Mouse (Mus musculus): Measurements from ENCODE around the gene Maml1. TPM values are rescaled to one million over a fixed set of nuclear protein-coding genes. Genes with fewer than 3 reads are reported as not detected.

The Maml1 gene
- polyA plus RNA-seq, 1 experiment, result 4.5 TPM

- Histone ChIP-seq H3K4me1 (peaks cover 79% of the 10 kb centered on the region), H3K27me3 (replicated peaks) (no peaks in the 10 kb centered on the region), H3K36me3 (replicated peaks; ENCODE audit: low read length) (peaks cover 15% of the 10 kb centered on the region), H3K4me3 (replicated peaks) (no peak overlapping the region), H3K9me3 (no peaks in the 10 kb centered on the region)
- no peak for TF ChIP-seq GATA1 (IDR thresholded peaks at IDR 0.05; ENCODE audit: borderline replicate concordance, low read length)
- no peak for TF ChIP-seq FLI1 (IDR thresholded peaks at IDR 0.05; ENCODE audit: low read length)
Observed at GRCm38 (mm10) chr11:50214631-50215030, 77.5 kb downstream of the Maml1 start.

GRCm38 (mm10) chr11:50212848-50213758 is 79.0 kb downstream of the Maml1 start:
- Histone ChIP-seq H3K27me3 (replicated peaks) (no peaks in the 10 kb centered on the region), H3K4me1 (peaks cover 76% of the 10 kb centered on the region), H3K9me3 (no peaks in the 10 kb centered on the region), H3K4me3 (replicated peaks) (peak overlapping the region; percentile 84), H3K36me3 (replicated peaks; ENCODE audit: low read length) (peaks cover 23% of the 10 kb centered on the region)
- TF ChIP-seq GATA1 (IDR thresholded peaks at IDR 0.05; ENCODE audit: borderline replicate concordance, low read length) (no peak), FLI1 (IDR thresholded peaks at IDR 0.05; ENCODE audit: low read length) (no peak)

DNA sequence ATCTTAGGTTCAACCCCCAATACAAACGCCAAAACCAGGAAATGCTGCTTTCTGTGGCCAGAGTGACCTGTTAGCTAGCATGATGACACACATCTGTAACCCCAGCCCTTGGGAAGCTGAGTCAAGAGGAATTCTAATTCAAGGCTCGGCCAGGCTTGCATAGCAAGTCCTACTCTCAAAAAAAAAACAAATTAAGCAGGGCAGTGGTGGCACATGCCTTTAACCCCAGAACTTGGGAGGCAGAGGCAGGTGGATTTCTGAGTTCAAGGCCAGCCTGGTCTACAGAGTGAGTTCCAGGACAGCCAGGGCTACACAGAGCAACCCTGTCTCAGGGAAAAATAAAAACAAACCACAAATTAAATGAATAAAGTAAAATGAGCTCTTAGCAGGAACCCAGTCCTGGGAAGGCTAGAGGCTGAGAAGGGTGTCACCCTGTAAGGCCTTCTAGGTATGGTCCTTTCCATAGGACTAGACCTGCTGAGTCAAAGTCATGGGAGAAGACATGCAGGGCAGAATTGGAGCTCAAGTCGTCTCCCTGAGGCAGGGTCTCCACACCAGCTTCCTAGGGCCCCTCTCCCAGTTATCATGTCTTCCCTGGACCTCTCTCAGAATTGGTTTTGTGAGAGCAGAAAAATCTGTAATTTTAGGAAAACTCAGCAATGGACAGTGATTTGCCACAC is 79.9 kb downstream of the Maml1 start:
- Histone ChIP-seq H3K4me1 (peaks cover 76% of the 10 kb centered on the region), H3K9me3 (no peaks in the 10 kb centered on the region), H3K36me3 (replicated peaks; ENCODE audit: low read length) (peaks cover 32% of the 10 kb centered on the region), H3K27me3 (replicated peaks) (no peaks in the 10 kb centered on the region), H3K4me3 (replicated peaks) (peak overlapping the region; percentile 84)
- no peak for TF ChIP-seq GATA1 (IDR thresholded peaks at IDR 0.05; ENCODE audit: borderline replicate concordance, low read length)
- no peak for TF ChIP-seq FLI1 (IDR thresholded peaks at IDR 0.05; ENCODE audit: low read length)

- Histone ChIP-seq H3K4me1 (peaks cover 76% of the 10 kb centered on the region), H3K4me3 (replicated peaks) (peak overlapping the region; percentile 97), H3K9me3 (no peaks in the 10 kb centered on the region), H3K27me3 (replicated peaks) (no peaks in the 10 kb centered on the region), H3K36me3 (replicated peaks; ENCODE audit: low read length) (peaks cover 37% of the 10 kb centered on the region)
- TF ChIP-seq FLI1 (IDR thresholded peaks at IDR 0.05; ENCODE audit: low read length), result no peak
- TF ChIP-seq GATA1 (IDR thresholded peaks at IDR 0.05; ENCODE audit: borderline replicate concordance, low read length), result no peak
Observed at GRCm38 (mm10) chr11:50211322-50212059, 80.6 kb downstream of the Maml1 start.

DNA sequence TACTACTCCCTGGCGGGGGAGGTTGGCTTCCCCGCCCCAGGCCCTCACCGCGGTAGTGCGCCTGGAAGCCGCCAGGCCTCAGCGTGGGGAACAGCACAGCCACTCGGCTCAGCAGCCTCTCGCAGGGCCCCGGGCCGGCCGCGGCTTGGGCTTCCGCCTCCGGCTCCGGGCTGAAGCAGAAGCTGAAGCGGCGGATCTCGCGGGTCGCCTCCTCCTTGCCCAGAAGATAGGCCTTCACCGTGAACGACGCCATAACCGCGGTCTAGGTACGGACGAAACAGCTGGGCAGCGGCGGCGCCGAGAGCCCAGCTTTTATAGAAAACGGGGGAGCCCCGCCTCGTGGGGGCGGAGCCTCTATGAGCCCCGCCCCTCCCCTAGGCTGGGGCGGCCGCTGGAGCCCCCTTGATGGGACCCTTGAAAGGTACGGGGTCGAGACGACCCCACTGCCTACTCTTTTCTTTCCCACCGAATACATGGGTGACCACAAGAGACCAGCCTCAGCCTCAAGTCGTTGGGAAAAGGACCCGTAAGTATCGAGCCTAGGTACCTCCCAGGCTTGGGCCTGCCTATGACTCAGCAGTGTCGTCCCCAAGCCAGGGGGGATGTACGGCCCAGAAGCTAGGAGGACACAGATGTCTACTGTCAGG is 81.5 kb downstream of the Maml1 start, which contains the start of the genes Sqstm1 and Mgat4b:
TSS of gene Sqstm1 (minus strand) at position 323 of the 647 bp plus-strand sequence.
TSS of gene Mgat4b (plus strand) at position 386 of the 647 bp plus-strand sequence.
- Histone ChIP-seq H3K4me3 (replicated peaks) (peak within 1 kb of the TSS; percentile 97), H3K9me3 (no peaks in the 10 kb centered on the region), H3K4me1 (peaks cover 76% of the 10 kb centered on the region), H3K36me3 (replicated peaks; ENCODE audit: low read length) (peaks cover 40% of the 10 kb centered on the region), H3K27me3 (replicated peaks) (no peaks in the 10 kb centered on the region)
- TF ChIP-seq GATA1 (IDR thresholded peaks at IDR 0.05; ENCODE audit: borderline replicate concordance, low read length) (no peak), FLI1 (IDR thresholded peaks at IDR 0.05; ENCODE audit: low read length) (no peak)

- Histone ChIP-seq H3K4me3 (replicated peaks) (peak overlapping the region; percentile 97), H3K9me3 (no peaks in the 10 kb centered on the region), H3K4me1 (peaks cover 74% of the 10 kb centered on the region), H3K36me3 (replicated peaks; ENCODE audit: low read length) (peaks cover 41% of the 10 kb centered on the region), H3K27me3 (replicated peaks) (no peaks in the 10 kb centered on the region)
- TF ChIP-seq FLI1 (IDR thresholded peaks at IDR 0.05; ENCODE audit: low read length) (no peak), GATA1 (IDR thresholded peaks at IDR 0.05; ENCODE audit: borderline replicate concordance, low read length) (no peak)
Observed at GRCm38 (mm10) chr11:50210101-50210504, 82.0 kb downstream of the Maml1 start.

DNA sequence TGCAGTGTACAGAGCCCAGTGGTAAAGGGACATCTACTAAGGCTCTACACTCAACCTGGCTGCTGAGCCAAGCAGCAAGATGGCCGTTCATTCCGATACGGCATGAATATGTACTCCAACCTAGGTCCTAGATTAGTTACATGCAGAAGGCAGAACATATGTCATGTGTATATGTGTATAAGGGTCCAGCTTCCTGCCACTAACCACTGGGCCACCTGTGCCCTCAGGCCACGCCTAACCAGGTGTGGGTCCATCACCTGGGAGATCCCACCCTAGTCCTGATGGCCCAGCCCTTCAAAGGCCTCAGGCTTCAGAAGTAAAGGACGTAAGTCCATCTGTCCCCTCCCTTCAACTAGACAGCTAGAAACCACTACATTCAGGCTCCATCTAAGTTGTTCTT is 84.1 kb downstream of the Maml1 start:
- Histone ChIP-seq H3K27me3 (replicated peaks) (no peaks in the 10 kb centered on the region), H3K36me3 (replicated peaks; ENCODE audit: low read length) (peaks cover 61% of the 10 kb centered on the region), H3K4me1 (peaks cover 76% of the 10 kb centered on the region)

GRCm38 (mm10) chr11:50207344-50207743 is 84.8 kb downstream of the Maml1 start:
- peaks cover 69% of the 10 kb centered on the region for H3K4me1 ChIP-seq
- TF ChIP-seq FLI1 (IDR thresholded peaks at IDR 0.05; ENCODE audit: low read length) (no peak), GATA1 (IDR thresholded peaks at IDR 0.05; ENCODE audit: borderline replicate concordance, low read length) (no peak)
- no peaks in the 10 kb centered on the region for H3K27me3 ChIP-seq (replicated peaks)
- peaks cover 68% of the 10 kb centered on the region for H3K36me3 ChIP-seq (replicated peaks; ENCODE audit: low read length)
- no peaks in the 10 kb centered on the region for H3K9me3 ChIP-seq
- peak overlapping the region; percentile 81 for H3K4me3 ChIP-seq (replicated peaks)

More for the DNA sequence above, 84.1 kb downstream of the Maml1 start:
- TF ChIP-seq FLI1 (IDR thresholded peaks at IDR 0.05; ENCODE audit: low read length), result no peak
- TF ChIP-seq GATA1 (IDR thresholded peaks at IDR 0.05; ENCODE audit: borderline replicate concordance, low read length), result no peak
- Histone ChIP-seq H3K4me3 (replicated peaks) (peak overlapping the region; percentile 75), H3K9me3 (no peaks in the 10 kb centered on the region)

DNA sequence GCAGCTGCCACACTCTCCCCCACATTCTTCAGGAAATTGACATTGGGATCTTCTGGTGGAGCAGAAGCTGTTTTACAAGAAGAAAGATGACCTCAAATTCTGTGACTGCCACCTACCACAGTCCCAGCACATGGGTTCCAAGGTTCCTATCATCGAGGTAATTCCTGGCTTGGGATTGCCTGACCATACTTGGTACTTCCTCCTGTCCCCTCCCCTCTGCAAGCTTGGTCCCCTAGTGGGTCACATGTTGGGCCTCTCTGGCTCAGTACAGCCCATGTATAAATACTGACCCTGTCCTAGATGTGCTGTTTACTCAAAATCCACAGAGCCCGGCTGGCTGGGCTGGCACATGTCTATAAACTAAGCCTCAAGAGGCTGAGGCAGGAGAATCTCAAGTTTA is 86.1 kb downstream of the Maml1 start:
- no peaks in the 10 kb centered on the region for H3K9me3 ChIP-seq
- TF ChIP-seq FLI1 (IDR thresholded peaks at IDR 0.05; ENCODE audit: low read length), result no peak
- no peak for TF ChIP-seq GATA1 (IDR thresholded peaks at IDR 0.05; ENCODE audit: borderline replicate concordance, low read length)
- peaks cover 56% of the 10 kb centered on the region for H3K4me1 ChIP-seq
- no peaks in the 10 kb centered on the region for H3K27me3 ChIP-seq (replicated peaks)
- no peak overlapping the region for H3K4me3 ChIP-seq (replicated peaks)
- peaks cover 81% of the 10 kb centered on the region for H3K36me3 ChIP-seq (replicated peaks; ENCODE audit: low read length)

Other genes with a start within 250 kb of the Maml1 start
- 10.0 and 34.0 TPM in 2 replicates for gene Tbc1d9b, start 160.9 kb downstream of the Maml1 start, polyA plus RNA-seq (2012; ENCODE audit: insufficient read depth, low replicate concordance)
- gene Mrnip, start 117.9 kb downstream of the Maml1 start, polyA plus RNA-seq (2012; ENCODE audit: insufficient read depth, low replicate concordance), result 3.7 TPM in 1 of 2 replicates, not detected in the other
- 154 and 155 TPM in 2 replicates for gene Sqstm1, start 81.5 kb downstream of the Maml1 start, polyA plus RNA-seq (2012; ENCODE audit: insufficient read depth, low replicate concordance)
- gene Mgat4b, start 81.4 kb downstream of the Maml1 start, polyA plus RNA-seq (2012; ENCODE audit: insufficient read depth, low replicate concordance), result 119 and 130 TPM in 2 replicates
- 10.5 and 22.9 TPM in 2 replicates for gene Ltc4s, start 53.7 kb downstream of the Maml1 start, polyA plus RNA-seq (2012; ENCODE audit: insufficient read depth, low replicate concordance)
- 4.5 and 79.1 TPM in 2 replicates for gene Canx, start 33.4 kb upstream of the Maml1 start, polyA plus RNA-seq (2012; ENCODE audit: insufficient read depth, low replicate concordance)
- gene Cby3, start 62.2 kb upstream of the Maml1 start, polyA plus RNA-seq (2012; ENCODE audit: insufficient read depth, low replicate concordance), result not detected in 2 replicates
- gene Hnrnph1, start 84.7 kb upstream of the Maml1 start, polyA plus RNA-seq (2012; ENCODE audit: insufficient read depth, low replicate concordance), result 12.9 and 121 TPM in 2 replicates
- gene Rufy1, start 138.8 kb upstream of the Maml1 start, polyA plus RNA-seq (2012; ENCODE audit: insufficient read depth, low replicate concordance), result 1.2 and 2.3 TPM in 2 replicates

Data from megakaryocyte, embryonic 14.5 days (primary cell).